Mouse (Mus musculus) lung, embryonic 14.5 days (tissue): ENCODE results near the gene Ptgds. TPM values are rescaled to one million over a fixed set of nuclear protein-coding genes. Genes with fewer than 3 reads are reported as not detected.

Source experiments
- ATAC-seq: fragments of 200-750 bp; cut with Nextera tagmentation; 2 replicates; pipeline ENCODE4 v1.8.0; 2017; ENCODE audit warnings: mild to moderate bottlenecking, moderate TSS enrichment, moderate library complexity; ENCODE audit not compliant: insufficient read depth
- DNase-seq: peaks from one replicate; pipeline ENCODE4 v3.0.0-alpha.2; 2015
- H3K27ac ChIP-seq: fragments of 300-500 bp; sonication (generic); 2 replicates; pipeline ENCODE4 v1.5.1; 2014; ENCODE audit warnings: low read depth, mild to moderate bottlenecking, moderate library complexity
- H3K27me3 ChIP-seq: fragments of 300-500 bp; sonication (generic); 2 replicates; pipeline ENCODE4 v1.6.1; 2014; ENCODE audit warnings: low read length, control low read depth; ENCODE audit not compliant: insufficient read depth
- H3K36me3 ChIP-seq: fragments of 300-500 bp; sonication (generic); 2 replicates; pipeline ENCODE4 v1.6.1; 2014; ENCODE audit warnings: control low read depth; ENCODE audit not compliant: insufficient read depth
- H3K4me1 ChIP-seq: fragments of 300-500 bp; sonication (generic); 2 replicates; pipeline ENCODE4 v1.6.1; 2014; ENCODE audit warnings: antibody characterized with exemption, control low read depth; ENCODE audit not compliant: insufficient read depth
- H3K4me2 ChIP-seq: fragments of 300-500 bp; sonication (generic); 2 replicates; pipeline ENCODE4 v1.6.1; 2014; ENCODE audit warnings: mild to moderate bottlenecking
- H3K4me3 ChIP-seq: fragments of 300-500 bp; sonication (generic); 2 replicates; pipeline ENCODE4 v1.5.1; 2014; ENCODE audit warnings: low read depth, low read length
- H3K9ac ChIP-seq: fragments of 300-500 bp; sonication (generic); 2 replicates; pipeline ENCODE4 v1.6.1; 2014
- H3K9me3 ChIP-seq: fragments of 300-500 bp; sonication (generic); 2 replicates; pipeline ENCODE4 v1.6.1; 2016; ENCODE audit warnings: low read depth, low read length, control low read depth
- CTCF ChIP-seq: IDR thresholded peaks from 2 replicates; pipeline ENCODE4 v1.5.1; 2016; ENCODE audit warnings: antibody characterized with exemption, low read depth
- WGBS: fragments of 180-500 bp; shearing (Covaris S2); extraction: QIAGEN DNeasy Blood & Tissue Kit; methylation state at CpG from one replicate; pipeline ENCODE4 v1.1.7; 2014; 5-methylcytosine and 5-hydroxymethylcytosine counted together
- polyA plus RNA-seq: library from polyadenylated mRNA; unstranded; fragments of >200 nt; fragmentation: Nextera tagmentation; extraction: Ambion mirVana; gene quantifications from 2 replicates; pipeline ENCODE4 v1.2.1, GENCODE M21; 2014

Gene Ptgds
- polyA plus RNA-seq, 1 experiment from 2014 or later, result 3.4 TPM

DNA sequence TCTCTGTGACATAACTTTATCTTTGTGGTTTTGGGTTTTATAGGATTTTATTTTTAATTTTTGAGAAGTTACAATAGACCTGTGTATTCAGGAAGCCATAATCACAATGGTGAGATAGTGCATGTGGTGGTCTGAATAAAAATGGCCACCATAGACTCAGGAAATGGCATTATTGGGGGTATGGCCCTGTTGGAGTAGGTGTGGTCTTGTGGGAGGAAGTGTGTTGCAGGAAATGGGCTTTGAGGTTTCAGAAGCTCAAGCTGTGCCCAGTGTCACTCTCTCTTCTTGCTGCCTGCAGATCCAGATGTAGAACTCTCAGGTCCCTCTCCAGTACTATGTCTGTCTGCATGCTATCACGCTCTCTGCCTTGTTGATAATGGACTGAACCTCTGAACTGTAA lies 10.7 kb upstream of the Ptgds start:
- Histone ChIP-seq H3K4me3 (no peak overlapping the region), H3K9ac (no peak overlapping the region), H3K4me1 (no peaks in the 10 kb centered on the region), H3K27ac (no peak overlapping the region), H3K4me2 (no peak overlapping the region), H3K36me3 (no peaks in the 10 kb centered on the region), H3K9me3 (no peaks in the 10 kb centered on the region), H3K27me3 (no peaks in the 10 kb centered on the region)
- 73% methylated on average over 1 of the region's 1 CpGs for WGBS
- no peak for ATAC-seq
- TF ChIP-seq CTCF, result no peak
- no peak for DNase-seq

GRCm38 (mm10) chr2:25479551-25480311 lies 9.9 kb upstream of the Ptgds start:
- no peaks in the 10 kb centered on the region for H3K27me3 ChIP-seq
- no peaks in the 10 kb centered on the region for H3K4me1 ChIP-seq
- H3K9me3 ChIP-seq, result no peaks in the 10 kb centered on the region
- TF ChIP-seq CTCF, result no peak
- no peaks in the 10 kb centered on the region for H3K36me3 ChIP-seq
- no peak for ATAC-seq
- H3K9ac ChIP-seq, result no peak overlapping the region
- no peak overlapping the region for H3K4me2 ChIP-seq
- WGBS, result 57% methylated on average over 10 of the region's 10 CpGs
- DNase-seq, result no peak
- no peak overlapping the region for H3K4me3 ChIP-seq
- H3K27ac ChIP-seq, result no peak overlapping the region

DNA sequence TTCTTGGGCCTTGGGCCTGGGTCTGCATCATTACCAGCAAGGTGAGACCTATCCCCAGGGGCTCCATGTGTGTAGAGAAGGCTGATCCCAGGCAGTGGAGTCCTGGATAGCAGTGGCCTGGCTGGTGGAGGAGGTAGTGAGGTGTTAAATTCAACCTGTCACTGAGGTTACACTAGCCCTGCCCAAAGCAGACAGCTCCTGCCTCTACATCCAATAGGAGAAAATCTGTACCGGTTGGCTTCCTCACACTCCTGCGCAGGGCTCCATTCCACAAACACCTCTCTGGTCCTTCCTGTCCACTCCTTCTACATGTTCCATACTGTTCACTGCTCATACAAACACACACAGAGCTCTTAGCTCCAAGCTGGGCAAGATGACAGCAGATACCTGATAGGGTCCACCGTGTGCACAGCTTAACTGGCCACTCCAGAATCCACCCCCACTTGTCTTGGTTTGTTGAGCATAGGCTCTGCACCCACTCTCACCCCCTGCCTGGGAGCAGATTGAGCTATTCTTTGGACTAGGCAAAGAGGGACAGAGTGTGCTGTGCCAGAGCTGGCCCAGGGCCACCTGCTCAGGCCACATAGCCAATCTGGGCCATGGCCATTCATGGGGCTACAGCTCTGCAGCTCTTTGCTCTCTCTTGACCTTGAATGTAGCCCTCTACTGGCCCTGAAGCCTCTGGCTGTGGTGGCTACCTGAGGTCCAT lies 8.3 kb upstream of the Ptgds start:
- WGBS, result 79% methylated on average over 3 of the region's 3 CpGs
- Histone ChIP-seq H3K4me2 (no peak overlapping the region), H3K4me1 (no peaks in the 10 kb centered on the region), H3K4me3 (no peak overlapping the region), H3K9ac (no peak overlapping the region), H3K36me3 (no peaks in the 10 kb centered on the region), H3K9me3 (no peaks in the 10 kb centered on the region), H3K27ac (no peak overlapping the region), H3K27me3 (no peaks in the 10 kb centered on the region)
- no peak for TF ChIP-seq CTCF
- no peak for DNase-seq
- ATAC-seq, result no peak

DNA sequence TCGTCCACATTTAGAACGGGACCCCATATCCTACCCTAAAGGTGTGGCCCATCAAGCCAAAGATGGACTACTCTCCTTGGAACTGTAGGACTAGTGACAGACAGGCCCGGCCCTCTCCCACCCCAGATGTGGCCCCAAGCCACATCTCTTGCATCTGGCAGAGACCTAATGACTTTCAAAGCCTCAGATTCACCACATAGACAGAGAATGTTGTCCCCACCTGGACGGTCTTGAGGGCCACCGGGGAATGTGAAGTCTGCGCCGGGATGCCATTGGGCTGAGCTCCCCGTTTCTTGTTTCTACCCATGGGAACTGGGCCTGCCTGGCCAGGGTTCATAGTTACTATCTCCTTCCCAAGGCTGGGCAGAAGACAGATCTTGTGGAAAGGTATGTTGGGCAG lies 7.7 kb upstream of the Ptgds start:
- Histone ChIP-seq H3K4me3 (no peak overlapping the region), H3K4me2 (no peak overlapping the region), H3K27ac (no peak overlapping the region), H3K9ac (no peak overlapping the region), H3K9me3 (no peaks in the 10 kb centered on the region), H3K27me3 (no peaks in the 10 kb centered on the region), H3K4me1 (no peaks in the 10 kb centered on the region), H3K36me3 (no peaks in the 10 kb centered on the region)
- TF ChIP-seq CTCF, result no peak
- no peak for ATAC-seq
- WGBS, result 82% methylated on average over 8 of the region's 8 CpGs
- no peak for DNase-seq

DNA sequence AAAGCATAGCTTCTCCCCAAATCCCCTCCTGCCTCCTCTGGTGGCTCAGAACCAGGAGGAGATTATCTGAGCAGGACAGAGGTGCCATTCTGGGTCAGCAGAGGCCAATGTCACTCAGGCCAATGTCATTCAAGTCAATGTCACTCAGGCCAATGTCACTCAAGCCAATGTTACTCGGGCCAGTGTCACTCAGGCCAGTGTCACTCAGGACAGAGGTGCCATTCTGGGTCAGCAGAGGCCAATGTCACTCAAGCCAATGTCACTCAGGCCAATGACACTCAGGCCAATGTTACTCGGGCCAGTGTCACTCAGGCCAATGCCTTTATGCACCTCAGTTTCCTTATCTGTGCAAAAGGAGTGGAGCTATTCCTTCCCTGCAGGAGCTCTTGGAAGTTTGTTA lies 2.7 kb upstream of the Ptgds start:
- Histone ChIP-seq H3K4me3 (no peak overlapping the region), H3K36me3 (no peaks in the 10 kb centered on the region), H3K27me3 (no peaks in the 10 kb centered on the region), H3K27ac (no peak overlapping the region), H3K9ac (no peak overlapping the region), H3K4me1 (no peaks in the 10 kb centered on the region), H3K9me3 (no peaks in the 10 kb centered on the region), H3K4me2 (no peak overlapping the region)
- 70% methylated on average over 2 of the region's 2 CpGs for WGBS
- no peak for DNase-seq
- TF ChIP-seq CTCF, result no peak
- ATAC-seq, result no peak

GRCm38 (mm10) chr2:25468962-25469915 lies 607 bp downstream of the Ptgds start:
- no peak overlapping the region for H3K4me2 ChIP-seq
- 63% methylated on average over 10 of the region's 10 CpGs for WGBS
- no peaks in the 10 kb centered on the region for H3K27me3 ChIP-seq
- no peak overlapping the region for H3K9ac ChIP-seq
- no peak overlapping the region for H3K4me3 ChIP-seq
- H3K9me3 ChIP-seq, result no peaks in the 10 kb centered on the region
- no peaks in the 10 kb centered on the region for H3K36me3 ChIP-seq
- H3K4me1 ChIP-seq, result no peaks in the 10 kb centered on the region
- TF ChIP-seq CTCF, result no peak
- DNase-seq (peak; percentile 13), ATAC-seq (peak; percentile 42)
- no peak overlapping the region for H3K27ac ChIP-seq
